Mouse (Mus musculus): Measurements from ENCODE around the gene Tceal3. TPM values are rescaled to one million over a fixed set of nuclear protein-coding genes. Genes with fewer than 3 reads are reported as not detected.
"Not testable (repeated sequence)": the region's sequence is repeated elsewhere in the genome, so short reads cannot be mapped to it uniquely, and the experiment has no call there.

Tceal3 gene
- polyA plus RNA-seq, 3 experiments from 2014 or later, result 0.81 to 1.7 TPM; not detected in 1

- no peak for ATAC-seq
Observed at GRCm38 (mm10) chrX:136707446-136708167, 117.0 kb downstream of the Tceal3 start, which contains the start of gene Tceal1. Gene Tceal1, plus strand, starts transcription at chrX:136707982.

- peak; percentile 43 for ATAC-seq
Observed at GRCm38 (mm10) chrX:136708168-136708681, 117.6 kb downstream of the Tceal3 start.

DNA sequence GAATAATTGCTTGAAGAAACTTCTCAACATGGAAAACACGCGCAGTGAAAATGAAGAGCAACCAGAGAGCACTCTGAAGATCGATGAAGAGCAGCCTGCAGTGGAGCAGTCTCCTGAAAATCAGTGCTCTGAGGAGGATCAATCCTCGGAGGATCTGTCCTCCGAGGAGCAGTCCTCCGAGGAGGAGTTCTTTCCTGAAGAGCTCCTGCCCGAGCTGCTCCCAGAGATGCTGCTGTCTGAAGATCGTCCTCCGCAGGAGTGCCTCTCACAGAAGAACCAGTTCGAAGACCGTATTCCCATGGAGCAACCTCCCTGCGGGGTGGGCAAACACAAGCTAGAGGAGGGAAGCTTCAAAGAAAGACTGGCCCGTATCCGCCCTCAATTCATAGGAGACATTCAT, 118.1 kb downstream of the Tceal3 start:
- no peak for ATAC-seq

GRCm38 (mm10) chrX:136714742-136715474, 124.3 kb downstream of the Tceal3 start:
- not testable (repeated sequence) for ATAC-seq

Other genes starting within 250 kb of the Tceal3 start
- gene Kir3dl1, start 72.8 kb upstream of the Tceal3 start, polyA plus RNA-seq (2017; shearing (Covaris generic)), result not detected
- not detected for gene Kir3dl2, start 46.8 kb upstream of the Tceal3 start, polyA plus RNA-seq (2017; shearing (Covaris generic))
- under 1 TPM in 1 of 3 experiments, not detected in 2; 0.20 TPM for gene Tceal1, start 117.1 kb downstream of the Tceal3 start, polyA plus RNA-seq (2017; shearing (Covaris generic))
- 10 to 100 TPM; 77.6 to 81.5 (median 78.3) TPM for gene Morf4l2, start 152.8 kb downstream of the Tceal3 start, polyA plus RNA-seq (2017; shearing (Covaris generic))
- gene Glra4, start 189.3 kb downstream of the Tceal3 start, polyA plus RNA-seq (2017; shearing (Covaris generic)), result not detected
- 1 to 10 TPM in 2 of 3 experiments, under 1 TPM in 1; 0.57 to 4.9 (median 3.8) TPM for gene Plp1, start 231.8 kb downstream of the Tceal3 start, polyA plus RNA-seq (2017; shearing (Covaris generic))